Mouse (Mus musculus) heart, postnatal 0 days (tissue): ENCODE results near the gene Zfand3.

ENCODE experiments used
- CTCF ChIP-seq: IDR thresholded peaks from 2 replicates; pipeline ENCODE4 v1.5.1; 2016; ENCODE audit warnings: antibody characterized with exemption, control low read depth, low read depth
- EP300 ChIP-seq: IDR thresholded peaks from 2 replicates; pipeline ENCODE4 v1.6.1; 2016; ENCODE audit warnings: antibody characterized with exemption, low read depth

- TF ChIP-seq CTCF = no peak
- no peak for TF ChIP-seq EP300
Measured at GRCm38 (mm10) chr17:29990136-29990535, 14.4 kb upstream of the Zfand3 start.
